ENCODE assay signal across 23 mouse cellular contexts in the genomic region with DNA sequence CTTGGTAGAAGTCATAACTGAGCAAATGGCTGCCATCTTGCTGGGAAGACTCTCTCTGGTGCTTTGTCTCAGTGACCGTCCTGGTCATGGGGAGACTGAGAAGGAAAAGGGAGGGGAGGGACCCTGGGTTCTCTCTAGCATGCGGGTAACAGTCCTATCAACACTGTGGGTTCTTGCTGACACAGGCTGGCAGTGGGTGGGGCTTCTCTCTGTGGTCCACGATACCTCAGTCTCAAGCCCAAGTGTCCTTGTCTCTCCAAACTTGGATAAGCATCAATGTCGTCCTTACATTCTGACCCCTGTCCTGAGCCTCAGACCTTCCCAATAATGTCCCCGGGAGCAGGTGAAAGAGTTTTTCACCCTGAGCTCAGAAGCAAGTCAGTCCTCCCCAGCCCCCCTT. TPM values are rescaled to one million over a fixed set of nuclear protein-coding genes. Genes with fewer than 3 reads are reported as not detected.
A peak's percentile ranks its signal among the peaks of the same experiment; 100 is the strongest.
DNase-seq lines count a peak whose midpoint lies in the region; ATAC-seq and TF ChIP-seq lines count a peak whose summit lies in the region.
"Had no signal": no experiment of that assay in that cellular context is flagged by ENCODE, and none has a peak within 500 bp of the region (broad histone marks: within the 10 kb centered on the region; RNA-seq: fewer than 3 reads in every experiment).

No protein-coding gene starts in this region.

- H3K36me3 ChIP-seq in kidney, embryonic 15.5 days: no peaks in the 10 kb centered on the region
- H3K36me3 ChIP-seq in liver, embryonic 12.5 days: no peaks in the 10 kb centered on the region
- H3K36me3 ChIP-seq in intestine, embryonic 15.5 days: no peaks in the 10 kb centered on the region
- H3K36me3 ChIP-seq: embryonic facial prominence, embryonic 15.5 days; forebrain, embryonic 10.5 days; G1E; heart, embryonic 10.5 days; hindbrain, embryonic 13.5 days had no signal

- no peak for TF ChIP-seq POLR2A in cortical plate, adult 2 months (IDR thresholded peaks at IDR 0.05; ENCODE audit: extremely low read depth, insufficient read depth, low read length)

- whole genome bisulfite sequencing in kidney, embryonic 15.5 days: 40% methylated on average over 5 of the region's 5 CpGs
- WGBS in liver, embryonic 12.5 days (ENCODE audit: insufficient replicate concordance): 40% methylated on average over 5 of the region's 5 CpGs
- 42% methylated on average over 5 of the region's 5 CpGs for WGBS in intestine, embryonic 15.5 days

- H3K27ac ChIP-seq in kidney, embryonic 15.5 days: peak overlapping the region; percentile 90
- no peak overlapping the region for H3K27ac ChIP-seq in liver, embryonic 12.5 days
- peak overlapping the region; percentile 58; the same call in 1 of the 2 replicates for H3K27ac ChIP-seq in cortical plate, adult 2 months (ENCODE audit: insufficient read depth, low read length)
- H3K27ac ChIP-seq in intestine, embryonic 15.5 days: no peak overlapping the region
- H3K27ac ChIP-seq: embryonic facial prominence, embryonic 15.5 days; forebrain, embryonic 10.5 days; heart, embryonic 10.5 days; hindbrain, embryonic 13.5 days had no signal

- no peak overlapping the region for H3K4me3 ChIP-seq in kidney, embryonic 15.5 days (replicated peaks)
- no peak overlapping the region for H3K4me3 ChIP-seq in liver, embryonic 12.5 days
- H3K4me3 ChIP-seq in cortical plate, adult 2 months (ENCODE audit: insufficient read depth, low read length): no peak overlapping the region
- H3K4me3 ChIP-seq in intestine, embryonic 15.5 days (replicated peaks): no peak overlapping the region
- H3K4me3 ChIP-seq: embryonic facial prominence, embryonic 15.5 days; erythroblast, embryonic 14.5 days; forebrain, embryonic 10.5 days; heart, embryonic 10.5 days; hindbrain, embryonic 13.5 days had no signal

- H3K4me2 ChIP-seq in kidney, embryonic 15.5 days: peak overlapping the region; percentile 36
- no peak overlapping the region for H3K4me2 ChIP-seq in liver, embryonic 12.5 days
- no peak overlapping the region for H3K4me2 ChIP-seq in intestine, embryonic 15.5 days (replicated peaks)
- H3K4me2 ChIP-seq: embryonic facial prominence, embryonic 15.5 days; hindbrain, embryonic 13.5 days had no signal

- ATAC-seq in kidney, embryonic 15.5 days (replicated peaks; ENCODE audit: low FRiP score): peak; percentile 55
- ATAC-seq in liver, embryonic 12.5 days: peak; percentile 21; the same call in 1 of the 2 replicates
- peak; percentile 37 for ATAC-seq in intestine, embryonic 15.5 days
- ATAC-seq: CD4-positive, CD25-positive, alpha-beta regulatory T cell, adult 4 months; forebrain, embryonic 14.5 days had no signal

- H3K9ac ChIP-seq in kidney, embryonic 15.5 days: no peak overlapping the region
- no peak overlapping the region for H3K9ac ChIP-seq in liver, embryonic 12.5 days
- H3K9ac ChIP-seq in intestine, embryonic 15.5 days: no peak overlapping the region
- H3K9ac ChIP-seq: embryonic facial prominence, embryonic 15.5 days; hindbrain, embryonic 13.5 days had no signal

- no peak for TF ChIP-seq CTCF in cortical plate, adult 2 months (IDR thresholded peaks at IDR 0.05; ENCODE audit: extremely low read depth, insufficient read depth, low read length)

- H3K4me1 ChIP-seq in kidney, embryonic 15.5 days: peaks cover 64% of the 10 kb centered on the region
- H3K4me1 ChIP-seq in liver, embryonic 12.5 days: peaks cover 40% of the 10 kb centered on the region
- peaks cover 24% of the 10 kb centered on the region for H3K4me1 ChIP-seq in cortical plate, adult 2 months (ENCODE audit: control insufficient read depth, insufficient read depth, low read length)
- H3K4me1 ChIP-seq in intestine, embryonic 15.5 days (replicated peaks): peaks cover 31% of the 10 kb centered on the region; the same call in 1 of the 2 replicates

- peaks cover 8% of the 10 kb centered on the region; the same call in 1 of the 2 replicates for H3K27me3 ChIP-seq in kidney, embryonic 15.5 days
- peaks cover 8% of the 10 kb centered on the region; the same call in 1 of the 2 replicates for H3K27me3 ChIP-seq in liver, embryonic 12.5 days (replicated peaks)
- H3K27me3 ChIP-seq in intestine, embryonic 15.5 days (replicated peaks): no peaks in the 10 kb centered on the region
- H3K27me3 ChIP-seq: embryonic facial prominence, embryonic 15.5 days had no signal

- H3K9me3 ChIP-seq in kidney, embryonic 15.5 days (replicated peaks): no peaks in the 10 kb centered on the region
- no peaks in the 10 kb centered on the region for H3K9me3 ChIP-seq in liver, embryonic 12.5 days (replicated peaks)
- no peaks in the 10 kb centered on the region for H3K9me3 ChIP-seq in intestine, embryonic 15.5 days
- H3K9me3 ChIP-seq: embryonic facial prominence, embryonic 15.5 days; forebrain, embryonic 10.5 days; heart, embryonic 10.5 days; hindbrain, embryonic 13.5 days had no signal

- no peak for DNase-seq in kidney, postnatal 36 days
- no peak for DNase-seq in liver
- no peak for DNase-seq in B cell, adult 2 months
- DNase-seq: adrenal gland, adult 8-10 months; adrenal gland, postnatal 36 days; cerebellum, adult 2 months; cerebellum, postnatal 10 days; embryo, embryonic 11 days; gastrocnemius, postnatal 36 days; heart, adult 18-20 months; heart, postnatal 10 days had no signal

RNA-seq across cellular contexts. Expression of a gene that starts 26.1 kb away (rescaled TPM):
- 11.8 and 12.9 TPM in 2 replicates for polyA plus RNA-seq in kidney, embryonic 15.5 days (2015; fragmentation: Nextera tagmentation; extraction: Ambion mirVana)
- polyA plus RNA-seq in liver, embryonic 12.5 days (2016; fragmentation: Nextera tagmentation; extraction: Ambion mirVana): 0.85 and 1.4 TPM in 2 replicates
- 69.7 and 71.4 TPM in 2 replicates for polyA plus RNA-seq in cortical plate, adult 2 months (2012; rRNA removed)
- polyA plus RNA-seq in intestine, embryonic 15.5 days (2015; fragmentation: Nextera tagmentation; extraction: Ambion mirVana): 5.7 and 6.1 TPM in 2 replicates
- polyA plus RNA-seq: CD4-positive, CD25-positive, alpha-beta regulatory T cell, adult 4 months; erythroblast, embryonic 14.5 days; G1E had no signal

Comparison
In these comparisons a context has a peak if more than half of its experiments do, and no peak if none do; other contexts are left out.
1. H3K27ac ChIP-seq: peak in kidney, embryonic 15.5 days (single experiment) and cortical plate, adult 2 months (single experiment); none in liver, embryonic 12.5 days (single experiment) and intestine, embryonic 15.5 days (single experiment).
2. Peak in every context shown above with its lines, with median percentiles within 50 percentile points of each other: ATAC-seq.